Mouse (Mus musculus) forebrain, embryonic 11.5 days (tissue): ENCODE results near the gene Fstl3. TPM values are rescaled to one million over a fixed set of nuclear protein-coding genes. Genes with fewer than 3 reads are reported as not detected.

Source experiments
- ATAC-seq: fragments of 200-750 bp; cut with Nextera tagmentation; replicated peaks from 2 replicates; pipeline ENCODE4 v1.8.0; 2017; ENCODE audit warnings: moderate TSS enrichment; ENCODE audit not compliant: low FRiP score
- DNase-seq: peaks from one replicate; pipeline ENCODE4 v3.0.0-alpha.2; 2017; ENCODE audit warnings: low spot score
- H3K27ac ChIP-seq: fragments of 300-500 bp; sonication (generic); 2 replicates; pipeline ENCODE4 v1.5.1; 2014; ENCODE audit warnings: low read depth, low read length
- H3K27me3 ChIP-seq: fragments of 300-500 bp; sonication (generic); 2 replicates; pipeline ENCODE4 v1.6.1; 2014; ENCODE audit warnings: mild to moderate bottlenecking, low read length, mixed read lengths; ENCODE audit not compliant: control insufficient read depth, insufficient read depth
- H3K36me3 ChIP-seq: fragments of 300-500 bp; sonication (generic); 2 replicates; pipeline ENCODE4 v1.6.1; 2014; ENCODE audit warnings: mild to moderate bottlenecking, low read length, moderate library complexity, mixed read lengths; ENCODE audit not compliant: control insufficient read depth, insufficient read depth
- H3K4me1 ChIP-seq: fragments of 300-500 bp; sonication (generic); replicated peaks from 2 replicates; pipeline ENCODE4 v1.6.1; 2014; ENCODE audit warnings: low read length, mixed read lengths; ENCODE audit not compliant: control insufficient read depth, insufficient read depth
- H3K4me2 ChIP-seq: fragments of 300-500 bp; sonication (generic); 2 replicates; pipeline ENCODE4 v1.6.1; 2014; ENCODE audit warnings: low read depth, mild to moderate bottlenecking, low read length, moderate library complexity, mixed read lengths; ENCODE audit not compliant: severe bottlenecking
- H3K4me3 ChIP-seq: fragments of 300-500 bp; sonication (generic); 2 replicates; pipeline ENCODE4 v1.5.1; 2014; ENCODE audit warnings: low read depth, low read length
- H3K9ac ChIP-seq: fragments of 300-500 bp; sonication (generic); 2 replicates; pipeline ENCODE4 v1.6.1; 2014; ENCODE audit warnings: low read length
- H3K9me3 ChIP-seq: fragments of 300-500 bp; sonication (generic); 2 replicates; pipeline ENCODE4 v1.6.1; 2016; ENCODE audit warnings: low read length, mixed read lengths; ENCODE audit not compliant: control insufficient read depth
- WGBS: fragments of 180-500 bp; shearing (Covaris S2); extraction: QIAGEN DNeasy Blood & Tissue Kit; methylation state at CpG from one replicate; pipeline ENCODE4 v1.1.7; 2014; 5-methylcytosine and 5-hydroxymethylcytosine counted together
- polyA plus RNA-seq: library from polyadenylated mRNA; unstranded; fragments of >200 nt; fragmentation: Nextera tagmentation; extraction: Ambion mirVana; gene quantifications from 2 replicates; pipeline ENCODE4 v1.2.1, GENCODE M21; 2014

Fstl3 gene
- polyA plus RNA-seq, 1 experiment from 2014 or later = 1.0 TPM

GRCm38 (mm10) chr10:79783920-79784800, 7.1 kb downstream of the Fstl3 start:
- H3K36me3 ChIP-seq = no peaks in the 10 kb centered on the region
- H3K27ac ChIP-seq = no peak overlapping the region
- no peak overlapping the region for H3K4me3 ChIP-seq
- peaks cover 15% of the 10 kb centered on the region for H3K27me3 ChIP-seq
- no peak overlapping the region for H3K4me2 ChIP-seq
- WGBS = 41% methylated on average over 27 of the region's 27 CpGs
- no peak overlapping the region for H3K9ac ChIP-seq
- DNase-seq = peak; percentile 77
- H3K4me1 ChIP-seq = peaks cover 7% of the 10 kb centered on the region
- H3K9me3 ChIP-seq = no peaks in the 10 kb centered on the region
- ATAC-seq = no peak

GRCm38 (mm10) chr10:79788386-79789158, 11.5 kb downstream of the Fstl3 start:
- WGBS = 37% methylated on average over 7 of the region's 7 CpGs
- no peak overlapping the region for H3K27ac ChIP-seq
- no peak overlapping the region for H3K4me2 ChIP-seq
- no peaks in the 10 kb centered on the region for H3K9me3 ChIP-seq
- H3K36me3 ChIP-seq = no peaks in the 10 kb centered on the region
- peaks cover 4% of the 10 kb centered on the region; the same call in 1 of the 2 replicates for H3K4me1 ChIP-seq
- peaks cover 3% of the 10 kb centered on the region; the same call in 1 of the 2 replicates for H3K27me3 ChIP-seq
- ATAC-seq (no peak), DNase-seq (peak; percentile 87)
- no peak overlapping the region for H3K4me3 ChIP-seq
- H3K9ac ChIP-seq = no peak overlapping the region

GRCm38 (mm10) chr10:79789581-79789980, 12.5 kb downstream of the Fstl3 start:
- no peaks in the 10 kb centered on the region for H3K27me3 ChIP-seq
- no peak overlapping the region for H3K4me3 ChIP-seq
- no peaks in the 10 kb centered on the region for H3K9me3 ChIP-seq
- no peak overlapping the region for H3K27ac ChIP-seq
- H3K4me1 ChIP-seq = peaks cover 4% of the 10 kb centered on the region; the same call in 1 of the 2 replicates
- H3K9ac ChIP-seq = no peak overlapping the region
- WGBS = 57% methylated on average over 2 of the region's 2 CpGs
- DNase-seq (no peak), ATAC-seq (no peak)
- no peak overlapping the region for H3K4me2 ChIP-seq
- no peaks in the 10 kb centered on the region for H3K36me3 ChIP-seq

- ATAC-seq (no peak), DNase-seq (no peak)
- 82% methylated on average over 4 of the region's 4 CpGs for WGBS
- H3K4me1 ChIP-seq = peaks cover 9% of the 10 kb centered on the region; the same call in 1 of the 2 replicates
- H3K27me3 ChIP-seq = no peaks in the 10 kb centered on the region
- no peak within 1 kb of the TSS for H3K27ac ChIP-seq
- H3K9ac ChIP-seq = no peak within 1 kb of the TSS
- no peaks in the 10 kb centered on the region for H3K36me3 ChIP-seq
- H3K4me2 ChIP-seq = no peak within 1 kb of the TSS
- no peak within 1 kb of the TSS for H3K4me3 ChIP-seq
- H3K9me3 ChIP-seq = no peaks in the 10 kb centered on the region
Observed at GRCm38 (mm10) chr10:79790861-79791260, 13.8 kb downstream of the Fstl3 start, which contains the start of gene Prss57. Gene Prss57 (minus strand): TSS chr10:79790961.

- H3K4me1 ChIP-seq = peaks cover 9% of the 10 kb centered on the region; the same call in 1 of the 2 replicates
- no peak overlapping the region for H3K4me3 ChIP-seq
- H3K9ac ChIP-seq = no peak overlapping the region
- no peak overlapping the region for H3K27ac ChIP-seq
- H3K36me3 ChIP-seq = no peaks in the 10 kb centered on the region
- H3K27me3 ChIP-seq = no peaks in the 10 kb centered on the region
- no peaks in the 10 kb centered on the region for H3K9me3 ChIP-seq
- DNase-seq (no peak), ATAC-seq (no peak)
- 83% methylated on average over 5 of the region's 5 CpGs for WGBS
- H3K4me2 ChIP-seq = no peak overlapping the region
Observed at GRCm38 (mm10) chr10:79792339-79793040, 15.4 kb downstream of the Fstl3 start.

GRCm38 (mm10) chr10:79793051-79793737, 16.1 kb downstream of the Fstl3 start, which contains the start of gene Palm:
Gene Palm (plus strand): TSS chr10:79793572.
- Histone ChIP-seq H3K27me3 (no peaks in the 10 kb centered on the region), H3K9me3 (no peaks in the 10 kb centered on the region), H3K27ac (peak within 1 kb of the TSS; percentile 75), H3K36me3 (no peaks in the 10 kb centered on the region), H3K4me2 (peak within 1 kb of the TSS; percentile 90), H3K4me3 (peak within 1 kb of the TSS; percentile 94), H3K9ac (peak within 1 kb of the TSS; percentile 98), H3K4me1 (peaks cover 11% of the 10 kb centered on the region; the same call in 1 of the 2 replicates)
- peak; percentile 79 for ATAC-seq
- DNase-seq = peak; percentile 90
- WGBS = 7% methylated on average over 41 of the region's 51 CpGs

GRCm38 (mm10) chr10:79793738-79794490, 16.8 kb downstream of the Fstl3 start:
- 1% methylated on average over 38 of the region's 38 CpGs for WGBS
- ATAC-seq (peak; percentile 49), DNase-seq (peak; percentile 75)
- H3K4me1 ChIP-seq = peaks cover 11% of the 10 kb centered on the region; the same call in 1 of the 2 replicates
- peak overlapping the region; percentile 90 for H3K4me2 ChIP-seq
- peak overlapping the region; percentile 98 for H3K9ac ChIP-seq
- no peaks in the 10 kb centered on the region for H3K9me3 ChIP-seq
- H3K27me3 ChIP-seq = no peaks in the 10 kb centered on the region
- no peaks in the 10 kb centered on the region for H3K36me3 ChIP-seq
- peak overlapping the region; percentile 75 for H3K27ac ChIP-seq
- H3K4me3 ChIP-seq = peak overlapping the region; percentile 94
